Mouse (Mus musculus): ENCODE measurements around the gene Prkce.

- TF ChIP-seq CTCF (IDR thresholded peaks at IDR 0.05; ENCODE audit: borderline replicate concordance, extremely low read depth, insufficient read depth, insufficient read length) (no peak), POLR2A (IDR thresholded peaks at IDR 0.05; ENCODE audit: borderline replicate concordance, extremely low read depth, insufficient read depth, insufficient read length, poor library complexity, severe bottlenecking) (no peak)
These were observed 358.4 kb downstream of the Prkce start for GRCm38 (mm10) chr17:86526016-86526415.

Measured in brain, embryonic 14.5 days (tissue).